Mouse (Mus musculus): Measurements from ENCODE around the gene 4921539E11Rik. TPM values are rescaled to one million over a fixed set of nuclear protein-coding genes. Genes with fewer than 3 reads are reported as not detected.

4921539E11Rik gene
- polyA plus RNA-seq, 1 experiment: not detected

DNA sequence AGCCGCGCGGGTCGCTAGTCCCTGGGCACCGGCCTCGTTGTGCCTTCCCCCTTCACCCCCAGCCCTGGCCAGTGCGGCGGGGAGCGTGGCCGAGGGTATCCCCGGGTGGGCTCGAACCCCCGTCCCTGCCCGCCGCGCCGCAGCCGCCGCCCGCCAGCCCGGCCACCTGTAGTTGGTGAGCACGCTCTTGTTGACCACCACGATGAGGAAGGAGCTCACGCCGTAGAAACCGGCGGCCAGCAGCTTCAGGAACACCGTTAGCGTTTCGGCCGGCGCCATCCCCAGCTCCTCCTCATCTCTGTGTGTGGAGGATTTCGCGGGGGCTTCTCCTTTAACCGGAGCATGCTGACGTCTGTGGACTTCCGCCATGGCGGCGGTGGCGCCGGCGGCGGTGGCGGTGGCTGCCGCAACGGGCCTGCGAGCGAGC is 76.2 kb downstream of the 4921539E11Rik start:
- H3K4me1 ChIP-seq (ENCODE audit: control insufficient read depth, insufficient read depth, low read length): peaks cover 1% of the 10 kb centered on the region; the same call in 1 of the 2 replicates
- peak overlapping the region; percentile 74 for H3K27ac ChIP-seq (ENCODE audit: insufficient read depth, low read length)
- TF ChIP-seq POLR2A (IDR thresholded peaks at IDR 0.05; ENCODE audit: extremely low read depth, insufficient read depth, low read length): peak; percentile 74
- no peak for TF ChIP-seq CTCF (IDR thresholded peaks at IDR 0.05; ENCODE audit: extremely low read depth, insufficient read depth, low read length)
- H3K4me3 ChIP-seq (ENCODE audit: insufficient read depth, low read length): peak overlapping the region; percentile 91

- Histone ChIP-seq H3K4me1 (ENCODE audit: control insufficient read depth, insufficient read depth, low read length) (peaks cover 1% of the 10 kb centered on the region; the same call in 1 of the 2 replicates), H3K27ac (ENCODE audit: insufficient read depth, low read length) (peak overlapping the region; percentile 74), H3K4me3 (ENCODE audit: insufficient read depth, low read length) (peak overlapping the region; percentile 91)
- TF ChIP-seq CTCF (IDR thresholded peaks at IDR 0.05; ENCODE audit: extremely low read depth, insufficient read depth, low read length) (no peak), POLR2A (IDR thresholded peaks at IDR 0.05; ENCODE audit: extremely low read depth, insufficient read depth, low read length) (no peak)
Observed at GRCm38 (mm10) chr4:103213859-103214497, 76.7 kb downstream of the 4921539E11Rik start.

DNA sequence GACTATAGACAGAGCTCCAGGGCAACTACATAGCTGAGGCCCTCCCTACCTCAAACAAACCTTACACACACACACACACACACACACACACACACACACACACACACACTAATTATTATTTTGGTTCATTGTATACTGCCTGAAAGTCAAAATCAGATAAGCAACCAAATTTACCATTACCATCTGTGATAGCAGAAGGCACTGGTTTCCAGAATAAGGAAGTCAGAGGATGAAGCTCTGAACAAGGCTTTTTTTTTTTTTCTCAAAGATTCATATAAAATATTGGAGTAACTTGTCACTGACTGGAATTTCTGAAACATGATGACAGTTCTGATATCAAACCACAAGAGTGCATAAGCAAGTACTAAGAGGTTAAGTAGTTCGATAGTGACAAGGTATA is 82.1 kb downstream of the 4921539E11Rik start:
- no peak overlapping the region for H3K4me3 ChIP-seq (ENCODE audit: insufficient read depth, low read length)
- H3K27ac ChIP-seq (ENCODE audit: insufficient read depth, low read length): no peak overlapping the region
- peaks cover 1% of the 10 kb centered on the region; the same call in 1 of the 2 replicates for H3K4me1 ChIP-seq (ENCODE audit: control insufficient read depth, insufficient read depth, low read length)
- TF ChIP-seq CTCF (IDR thresholded peaks at IDR 0.05; ENCODE audit: extremely low read depth, insufficient read depth, low read length) (no peak), POLR2A (IDR thresholded peaks at IDR 0.05; ENCODE audit: extremely low read depth, insufficient read depth, low read length) (no peak)

DNA sequence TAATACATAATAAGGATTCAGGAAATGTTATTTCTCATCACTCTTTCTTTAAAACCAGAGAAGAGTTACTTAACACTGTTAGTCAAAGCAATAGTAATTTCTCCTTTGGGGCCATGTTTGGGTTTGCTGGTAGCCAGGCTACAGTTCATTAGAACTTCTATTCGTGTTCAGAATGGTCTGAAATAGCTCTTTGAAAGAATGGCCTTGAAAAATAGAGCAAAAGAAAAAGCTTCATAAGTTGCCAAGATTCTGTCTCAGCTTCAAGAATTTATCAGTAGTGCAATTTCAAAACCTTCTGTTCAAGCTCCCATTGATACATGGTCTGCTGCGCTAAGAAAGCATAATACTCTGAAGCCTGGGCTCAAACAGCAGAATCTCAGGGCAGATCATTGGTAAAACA is 87.0 kb downstream of the 4921539E11Rik start:
- Histone ChIP-seq H3K4me3 (ENCODE audit: insufficient read depth, low read length) (no peak overlapping the region), H3K27ac (ENCODE audit: insufficient read depth, low read length) (no peak overlapping the region), H3K4me1 (ENCODE audit: control insufficient read depth, insufficient read depth, low read length) (no peaks in the 10 kb centered on the region)
- TF ChIP-seq CTCF (IDR thresholded peaks at IDR 0.05; ENCODE audit: extremely low read depth, insufficient read depth, low read length): no peak
- TF ChIP-seq POLR2A (IDR thresholded peaks at IDR 0.05; ENCODE audit: extremely low read depth, insufficient read depth, low read length): no peak

DNA sequence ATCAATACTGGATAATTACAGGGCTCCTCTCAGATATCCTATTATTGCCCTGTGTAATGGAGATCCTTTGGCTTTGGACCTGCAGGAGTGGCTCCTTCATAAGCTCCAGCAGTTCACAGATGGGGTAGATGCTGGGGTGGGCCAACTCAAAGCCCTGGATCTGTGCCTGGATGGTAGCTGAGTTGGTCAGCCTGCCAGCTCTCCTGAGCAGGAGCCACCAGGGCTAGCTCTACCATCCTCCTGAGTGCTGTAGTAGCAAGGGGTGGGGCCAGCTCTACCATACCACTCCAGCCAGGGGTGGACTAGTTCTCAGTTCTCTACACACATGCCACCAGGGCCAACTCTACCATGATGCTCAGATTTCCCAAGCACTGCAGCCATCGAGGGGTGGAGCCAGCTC is 90.6 kb downstream of the 4921539E11Rik start:
- H3K4me1 ChIP-seq (ENCODE audit: control insufficient read depth, insufficient read depth, low read length): no peaks in the 10 kb centered on the region
- TF ChIP-seq CTCF (IDR thresholded peaks at IDR 0.05; ENCODE audit: extremely low read depth, insufficient read depth, low read length) (no peak), POLR2A (IDR thresholded peaks at IDR 0.05; ENCODE audit: extremely low read depth, insufficient read depth, low read length) (no peak)

DNA sequence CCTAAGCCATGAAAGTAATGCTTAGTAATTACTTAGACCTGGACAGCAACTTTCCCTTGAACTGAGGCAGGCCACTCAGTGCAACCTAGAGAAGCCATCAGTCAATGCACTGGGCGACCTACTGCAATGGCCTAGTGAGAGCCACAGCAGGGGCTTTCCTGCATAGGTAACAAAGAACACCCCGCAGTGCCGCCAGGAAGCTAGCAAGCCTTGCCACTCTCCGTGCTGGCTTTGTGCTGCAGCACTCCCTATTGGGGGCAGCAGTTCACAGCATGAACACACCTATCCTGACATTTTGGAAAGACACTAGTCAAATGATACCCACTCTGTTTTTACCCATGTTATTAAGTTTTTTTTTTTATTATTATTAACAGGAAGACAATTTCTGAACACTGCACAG is 91.6 kb downstream of the 4921539E11Rik start:
- H3K4me3 ChIP-seq (ENCODE audit: insufficient read depth, low read length): no peak overlapping the region
- no peak overlapping the region for H3K27ac ChIP-seq (ENCODE audit: insufficient read depth, low read length)
- no peaks in the 10 kb centered on the region for H3K4me1 ChIP-seq (ENCODE audit: control insufficient read depth, insufficient read depth, low read length)
- no peak for TF ChIP-seq CTCF (IDR thresholded peaks at IDR 0.05; ENCODE audit: extremely low read depth, insufficient read depth, low read length)
- no peak for TF ChIP-seq POLR2A (IDR thresholded peaks at IDR 0.05; ENCODE audit: extremely low read depth, insufficient read depth, low read length)

More for the DNA sequence above, 90.6 kb downstream of the 4921539E11Rik start:
- H3K27ac ChIP-seq (ENCODE audit: insufficient read depth, low read length): no peak overlapping the region
- H3K4me3 ChIP-seq (ENCODE audit: insufficient read depth, low read length): no peak overlapping the region

DNA sequence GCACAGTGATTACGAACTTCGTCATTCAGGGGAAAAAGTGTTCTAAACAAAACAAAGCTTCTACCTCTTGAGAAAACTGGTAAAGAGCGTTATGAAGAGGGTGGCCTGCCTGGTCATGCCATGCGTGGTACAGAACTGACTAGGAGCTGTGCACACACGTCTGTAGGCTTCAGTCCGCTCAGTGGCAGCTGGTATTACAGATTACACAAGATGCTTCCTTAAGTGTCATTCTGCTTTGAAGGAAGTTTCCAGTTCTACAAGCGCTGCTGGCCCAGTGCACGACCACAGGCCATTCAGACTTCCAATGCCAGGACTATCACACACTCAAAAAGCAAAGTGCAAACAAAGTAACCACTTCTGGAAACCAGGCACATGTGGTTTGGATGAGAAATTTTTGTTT is 93.3 kb downstream of the 4921539E11Rik start:
- no peak overlapping the region for H3K4me3 ChIP-seq (ENCODE audit: insufficient read depth, low read length)
- H3K27ac ChIP-seq (ENCODE audit: insufficient read depth, low read length): no peak overlapping the region
- TF ChIP-seq POLR2A (IDR thresholded peaks at IDR 0.05; ENCODE audit: extremely low read depth, insufficient read depth, low read length): no peak
- no peak for TF ChIP-seq CTCF (IDR thresholded peaks at IDR 0.05; ENCODE audit: extremely low read depth, insufficient read depth, low read length)
- H3K4me1 ChIP-seq (ENCODE audit: control insufficient read depth, insufficient read depth, low read length): no peaks in the 10 kb centered on the region

GRCm38 (mm10) chr4:103192421-103192820 is 98.2 kb downstream of the 4921539E11Rik start:
- TF ChIP-seq POLR2A (IDR thresholded peaks at IDR 0.05; ENCODE audit: extremely low read depth, insufficient read depth, low read length): no peak
- TF ChIP-seq CTCF (IDR thresholded peaks at IDR 0.05; ENCODE audit: extremely low read depth, insufficient read depth, low read length): no peak
- Histone ChIP-seq H3K27ac (ENCODE audit: insufficient read depth, low read length) (no peak overlapping the region), H3K4me1 (ENCODE audit: control insufficient read depth, insufficient read depth, low read length) (no peaks in the 10 kb centered on the region), H3K4me3 (ENCODE audit: insufficient read depth, low read length) (no peak overlapping the region)

GRCm38 (mm10) chr4:103188786-103189640 is 101.7 kb downstream of the 4921539E11Rik start:
- Histone ChIP-seq H3K27ac (ENCODE audit: insufficient read depth, low read length) (no peak overlapping the region), H3K4me3 (ENCODE audit: insufficient read depth, low read length) (no peak overlapping the region), H3K4me1 (ENCODE audit: control insufficient read depth, insufficient read depth, low read length) (no peaks in the 10 kb centered on the region)
- TF ChIP-seq POLR2A (IDR thresholded peaks at IDR 0.05; ENCODE audit: extremely low read depth, insufficient read depth, low read length) (no peak), CTCF (IDR thresholded peaks at IDR 0.05; ENCODE audit: extremely low read depth, insufficient read depth, low read length) (no peak)

Other genes starting within 250 kb of the 4921539E11Rik start
- 27.0 and 34.3 TPM in 2 replicates for gene Mier1, start 176.5 kb downstream of the 4921539E11Rik start, polyA plus RNA-seq (2012; rRNA removed)
- 5.9 and 6.8 TPM in 2 replicates for gene Wdr78, start 176.3 kb downstream of the 4921539E11Rik start, polyA plus RNA-seq (2012; rRNA removed)
- gene Slc35d1, start 75.7 kb downstream of the 4921539E11Rik start, polyA plus RNA-seq (2012; rRNA removed): 8.8 and 9.9 TPM in 2 replicates
- 6.0 and 6.7 TPM in 2 replicates for gene Oma1, start 22.9 kb upstream of the 4921539E11Rik start, polyA plus RNA-seq (2012; rRNA removed)

All from cortical plate, adult 2 months (tissue).